Mouse (Mus musculus) lung, postnatal 25 days (tissue): ENCODE measurements around the gene Cep57l1.

ENCODE experiments used
- DNase-seq: peaks from one replicate; pipeline ENCODE4 v3.0.0; 2022; ENCODE audit warnings: low spot score

Cep57l1 gene

GRCm38 (mm10) chr10:41740221-41740620 lies 69.5 kb downstream of the Cep57l1 start:
- DNase-seq = peak; percentile 52

- DNase-seq = no peak
Observed at GRCm38 (mm10) chr10:41737245-41737644, 72.4 kb downstream of the Cep57l1 start.

- no peak for DNase-seq
Observed at GRCm38 (mm10) chr10:41735398-41735797, 74.3 kb downstream of the Cep57l1 start.

GRCm38 (mm10) chr10:41733214-41733613 lies 76.5 kb downstream of the Cep57l1 start:
- no peak for DNase-seq

GRCm38 (mm10) chr10:41731932-41732331 lies 77.7 kb downstream of the Cep57l1 start:
- no peak for DNase-seq

GRCm38 (mm10) chr10:41730746-41731145 lies 78.9 kb downstream of the Cep57l1 start:
- DNase-seq = no peak

- no peak for DNase-seq
Observed at GRCm38 (mm10) chr10:41726215-41726614, 83.5 kb downstream of the Cep57l1 start.

- no peak for DNase-seq
Observed at GRCm38 (mm10) chr10:41719587-41719986, 90.1 kb downstream of the Cep57l1 start.

GRCm38 (mm10) chr10:41716029-41716897 lies 93.4 kb downstream of the Cep57l1 start, which contains the start of gene Ccdc162:
Gene Ccdc162, minus strand, starts transcription at chr10:41716634.
- DNase-seq = peak; percentile 23

GRCm38 (mm10) chr10:41715557-41715956 lies 94.1 kb downstream of the Cep57l1 start:
- no peak for DNase-seq

- no peak for DNase-seq
Observed at GRCm38 (mm10) chr10:41711467-41711866, 98.2 kb downstream of the Cep57l1 start.

GRCm38 (mm10) chr10:41710773-41711172 lies 98.9 kb downstream of the Cep57l1 start:
- no peak for DNase-seq

GRCm38 (mm10) chr10:41709341-41709740 lies 100.3 kb downstream of the Cep57l1 start:
- peak; percentile 53 for DNase-seq

GRCm38 (mm10) chr10:41699669-41700068 lies 110.0 kb downstream of the Cep57l1 start:
- no peak for DNase-seq

GRCm38 (mm10) chr10:41697040-41697439 lies 112.6 kb downstream of the Cep57l1 start:
- no peak for DNase-seq

- DNase-seq = no peak
Observed at GRCm38 (mm10) chr10:41690978-41691377, 118.7 kb downstream of the Cep57l1 start.

- DNase-seq = peak; percentile 68
Observed at GRCm38 (mm10) chr10:41689941-41690887, 119.5 kb downstream of the Cep57l1 start.

- DNase-seq = peak; percentile 38
Observed at GRCm38 (mm10) chr10:41684548-41684996, 125.1 kb downstream of the Cep57l1 start.

- peak; percentile 86 for DNase-seq
Observed at GRCm38 (mm10) chr10:41682546-41683393, 126.9 kb downstream of the Cep57l1 start.

- peak; percentile 59 for DNase-seq
Observed at GRCm38 (mm10) chr10:41678746-41679360, 130.8 kb downstream of the Cep57l1 start.

GRCm38 (mm10) chr10:41677396-41677795 lies 132.3 kb downstream of the Cep57l1 start:
- DNase-seq = no peak
